In the genomic region with DNA sequence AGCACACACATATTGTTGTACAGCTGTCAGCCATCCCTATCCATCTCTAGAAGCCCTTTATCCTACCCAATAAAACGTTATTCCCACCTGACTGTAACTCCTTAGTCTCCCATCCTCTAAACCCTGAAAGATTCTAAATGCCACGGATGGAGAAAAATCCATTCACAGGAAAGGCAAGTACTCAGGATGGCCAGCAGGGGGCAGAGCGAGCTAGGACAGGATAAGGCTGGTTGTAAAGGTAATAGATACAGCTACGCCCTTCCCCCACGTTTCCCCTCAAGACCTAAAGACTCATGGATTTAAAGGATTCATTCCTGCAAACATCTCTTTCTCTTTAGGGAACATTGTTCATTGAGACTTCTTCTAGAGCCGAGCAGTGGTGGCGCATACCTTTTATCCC, we compare ENCODE assay signal across 8 mouse cellular contexts. TPM values are rescaled to one million over a fixed set of nuclear protein-coding genes. Genes with fewer than 3 reads are reported as not detected.
DNase-seq lines count a peak whose midpoint lies in the region; ATAC-seq lines count a peak whose summit lies in the region.

No protein-coding gene starts in this region.

- ATAC-seq in erythroblast, adult 5-6 weeks (replicated peaks; ENCODE audit: low FRiP score, poor library complexity, severe bottlenecking) = peak; percentile 73

- peak; percentile 47 to 61 for DNase-seq in cerebellum, adult 18-20 months
- DNase-seq in cerebellum, adult 11 months = no peak
- peak; percentile 11 to 45 for DNase-seq in urinary bladder, adult 18-20 months (ENCODE audit: low spot score in 2 of 2)
- no peak for DNase-seq in urinary bladder, postnatal 10 days (ENCODE audit: low spot score)
- peak; percentile 79 for DNase-seq in kidney, postnatal 10 days
- peak; percentile 48 for DNase-seq in lung, postnatal 25 days (ENCODE audit: low spot score)
- peak; percentile 25 for DNase-seq in right cerebral cortex, postnatal 25 days

RNA-seq across cellular contexts. Expression of gene Abi3, which starts 34.0 kb away (rescaled TPM):
- 4.8 and 6.7 TPM in 2 replicates for total RNA-seq in erythroblast, adult 5-6 weeks (2015; ENCODE audit: low replicate concordance)
- total RNA-seq in erythroblast, adult 5-6 weeks (2017; ENCODE audit: low replicate concordance) = 3.5 and 5.5 TPM in 2 replicates

RNA-seq across cellular contexts. Expression of gene B4galnt2, which starts 38.4 kb away (rescaled TPM):
- not detected in 2 replicates for total RNA-seq in erythroblast, adult 5-6 weeks (2015; ENCODE audit: low replicate concordance)
- total RNA-seq in erythroblast, adult 5-6 weeks (2017; ENCODE audit: low replicate concordance) = not detected in 2 replicates

RNA-seq across cellular contexts. Expression of gene Gngt2, which starts 39.3 kb away (rescaled TPM):
- total RNA-seq in erythroblast, adult 5-6 weeks (2015; ENCODE audit: low replicate concordance) = 9.8 and 15.0 TPM in 2 replicates
- 9.4 and 13.0 TPM in 2 replicates for total RNA-seq in erythroblast, adult 5-6 weeks (2017; ENCODE audit: low replicate concordance)

RNA-seq across cellular contexts. Expression of gene Phospho1, which starts 52.0 kb away (rescaled TPM):
- total RNA-seq in erythroblast, adult 5-6 weeks (2015; ENCODE audit: low replicate concordance) = 71.9 and 86.1 TPM in 2 replicates
- total RNA-seq in erythroblast, adult 5-6 weeks (2017; ENCODE audit: low replicate concordance) = 54.2 and 57.9 TPM in 2 replicates

Comparison
In these comparisons a context has a peak if more than half of its experiments do, and no peak if none do; other contexts are left out.
1. DNase-seq: peak in cerebellum, adult 18-20 months (2 of 2), urinary bladder, adult 18-20 months (2 of 2), kidney, postnatal 10 days (single experiment), lung, postnatal 25 days (single experiment) and right cerebral cortex, postnatal 25 days (single experiment); none in cerebellum, adult 11 months (single experiment) and urinary bladder, postnatal 10 days (single experiment).